Mouse (Mus musculus) forebrain, embryonic 15.5 days (tissue): ENCODE results near the gene Hprt. TPM values are rescaled to one million over a fixed set of nuclear protein-coding genes. Genes with fewer than 3 reads are reported as not detected.

Source experiments
- ATAC-seq: fragments of 200-750 bp; cut with Nextera tagmentation; replicated peaks from 2 replicates; pipeline ENCODE4 v1.8.0; 2017; ENCODE audit warnings: mild to moderate bottlenecking, moderate TSS enrichment, moderate library complexity
- H3K27ac ChIP-seq: fragments of 300-500 bp; sonication (generic); replicated peaks from 2 replicates; pipeline ENCODE4 v1.5.1; 2015; ENCODE audit warnings: mild to moderate bottlenecking, inconsistent platforms
- H3K27me3 ChIP-seq: fragments of 300-500 bp; sonication (generic); 2 replicates; pipeline ENCODE4 v1.6.1; 2015; ENCODE audit warnings: inconsistent platforms
- H3K36me3 ChIP-seq: fragments of 300-500 bp; sonication (generic); 2 replicates; pipeline ENCODE4 v1.6.1; 2015; ENCODE audit warnings: mild to moderate bottlenecking, inconsistent platforms
- H3K4me1 ChIP-seq: fragments of 300-500 bp; sonication (generic); 2 replicates; pipeline ENCODE4 v1.6.1; 2015; ENCODE audit warnings: inconsistent platforms
- H3K4me2 ChIP-seq: fragments of 300-500 bp; sonication (generic); replicated peaks from 2 replicates; pipeline ENCODE4 v1.6.1; 2015; ENCODE audit warnings: mild to moderate bottlenecking, inconsistent platforms
- H3K4me3 ChIP-seq: fragments of 300-500 bp; sonication (generic); 2 replicates; pipeline ENCODE4 v1.5.1; 2015; ENCODE audit warnings: mild to moderate bottlenecking, inconsistent platforms
- H3K9ac ChIP-seq: fragments of 300-500 bp; sonication (generic); replicated peaks from 2 replicates; pipeline ENCODE4 v1.6.1; 2015; ENCODE audit warnings: mild to moderate bottlenecking, inconsistent platforms
- H3K9me3 ChIP-seq: fragments of 300-500 bp; sonication (generic); 2 replicates; pipeline ENCODE4 v1.6.1; 2016; ENCODE audit warnings: inconsistent platforms
- WGBS: fragments of 180-500 bp; shearing (Covaris S2); methylation state at CpG from one replicate; pipeline ENCODE4 v1.1.7; 2015; ENCODE audit warnings: mixed read lengths; 5-methylcytosine and 5-hydroxymethylcytosine counted together
- polyA plus RNA-seq: library from polyadenylated mRNA; unstranded; fragments of >200 nt; fragmentation: Nextera tagmentation; extraction: Ambion mirVana; gene quantifications from 2 replicates; pipeline ENCODE4 v1.2.1, GENCODE M21; 2015

Gene Hprt
- polyA plus RNA-seq, 1 experiment from 2014 or later, result 85.4 TPM

DNA sequence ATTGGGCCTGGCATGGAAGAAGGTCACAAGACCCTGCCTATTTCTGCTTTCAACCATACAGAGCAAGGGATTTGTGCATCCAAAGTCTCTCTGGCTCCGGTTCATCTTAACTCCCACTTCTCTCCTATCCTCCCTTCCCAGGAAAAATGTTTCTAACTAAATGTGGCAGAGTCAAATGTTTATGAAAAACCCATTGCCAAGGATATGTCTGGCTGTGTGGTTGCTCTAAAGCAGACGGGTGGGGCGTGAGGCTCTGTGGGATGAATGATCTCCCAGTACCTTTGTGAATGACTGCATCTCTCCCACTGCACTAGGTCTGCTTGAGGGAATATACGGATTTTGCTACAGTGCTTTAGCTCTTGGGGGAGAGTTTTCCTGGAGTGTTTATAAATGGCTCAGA, 58.1 kb downstream of the Hprt start:
- ATAC-seq, result 0 out of 2 replicates have a peak, but pooled peaks have one; percentile 29
- Histone ChIP-seq H3K27me3 (no peaks in the 10 kb centered on the region), H3K4me3 (no peak overlapping the region), H3K4me1 (0 out of 2 replicates have a peak, but pooled peaks cover 8% of the 10 kb centered on the region), H3K36me3 (no peaks in the 10 kb centered on the region), H3K9ac (no peak overlapping the region), H3K27ac (0 out of 2 replicates have a peak overlapping the region, but pooled peaks have one; percentile 46), H3K4me2 (no peak overlapping the region), H3K9me3 (no peaks in the 10 kb centered on the region)
- 71% methylated on average over 4 of the region's 4 CpGs for WGBS

GRCm38 (mm10) chrX:53046911-53047310, 59.0 kb downstream of the Hprt start:
- 65% methylated on average over 2 of the region's 2 CpGs for WGBS
- Histone ChIP-seq H3K36me3 (no peaks in the 10 kb centered on the region), H3K27me3 (no peaks in the 10 kb centered on the region), H3K4me3 (no peak overlapping the region), H3K9ac (no peak overlapping the region), H3K9me3 (no peaks in the 10 kb centered on the region), H3K27ac (no peak overlapping the region), H3K4me1 (0 out of 2 replicates have a peak, but pooled peaks cover 8% of the 10 kb centered on the region), H3K4me2 (no peak overlapping the region)
- no peak for ATAC-seq

- Histone ChIP-seq H3K9me3 (no peaks in the 10 kb centered on the region), H3K9ac (no peak overlapping the region), H3K4me1 (0 out of 2 replicates have a peak, but pooled peaks cover 8% of the 10 kb centered on the region), H3K27ac (no peak overlapping the region), H3K27me3 (no peaks in the 10 kb centered on the region), H3K4me2 (no peak overlapping the region), H3K36me3 (no peaks in the 10 kb centered on the region), H3K4me3 (no peak overlapping the region)
- 51% methylated on average over 4 of the region's 4 CpGs for WGBS
- no peak for ATAC-seq
Observed at GRCm38 (mm10) chrX:53049196-53049595, 61.3 kb downstream of the Hprt start.

DNA sequence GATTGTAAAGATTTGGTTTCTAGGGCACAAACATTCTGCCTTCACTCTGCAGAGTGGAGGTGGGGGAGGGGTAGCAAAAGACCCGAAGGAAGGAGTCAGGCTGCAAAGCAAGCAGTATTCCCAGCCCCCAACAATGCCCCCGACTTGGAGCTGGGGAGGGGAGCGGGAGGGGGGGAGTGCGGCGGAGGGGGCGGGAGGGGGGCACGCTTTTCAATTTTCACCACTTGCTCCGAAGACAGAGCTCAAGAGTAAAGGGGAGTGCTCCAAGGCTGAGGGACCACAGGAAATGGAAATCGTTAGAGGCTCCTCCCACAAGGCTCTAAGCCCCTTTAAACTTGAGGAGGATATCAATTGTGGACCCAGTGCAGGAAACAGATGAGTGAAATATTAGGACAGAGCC, 62.4 kb downstream of the Hprt start:
- H3K27me3 ChIP-seq, result no peaks in the 10 kb centered on the region
- H3K9me3 ChIP-seq, result no peaks in the 10 kb centered on the region
- no peaks in the 10 kb centered on the region for H3K36me3 ChIP-seq
- H3K4me2 ChIP-seq, result peak overlapping the region; percentile 26
- 0 out of 2 replicates have a peak, but pooled peaks cover 2% of the 10 kb centered on the region for H3K4me1 ChIP-seq
- ATAC-seq, result no peak
- no peak overlapping the region for H3K27ac ChIP-seq
- 17% methylated on average over 9 of the region's 9 CpGs for WGBS
- peak overlapping the region; percentile 15; the same call in 1 of the 2 replicates for H3K4me3 ChIP-seq
- no peak overlapping the region for H3K9ac ChIP-seq

GRCm38 (mm10) chrX:53052652-53053500, 64.9 kb downstream of the Hprt start:
- Histone ChIP-seq H3K36me3 (no peaks in the 10 kb centered on the region), H3K4me1 (no peaks in the 10 kb centered on the region), H3K4me3 (no peak overlapping the region), H3K9ac (no peak overlapping the region), H3K27ac (no peak overlapping the region), H3K9me3 (no peaks in the 10 kb centered on the region), H3K4me2 (no peak overlapping the region), H3K27me3 (no peaks in the 10 kb centered on the region)
- WGBS, result 21% methylated on average over 13 of the region's 13 CpGs
- no peak for ATAC-seq

DNA sequence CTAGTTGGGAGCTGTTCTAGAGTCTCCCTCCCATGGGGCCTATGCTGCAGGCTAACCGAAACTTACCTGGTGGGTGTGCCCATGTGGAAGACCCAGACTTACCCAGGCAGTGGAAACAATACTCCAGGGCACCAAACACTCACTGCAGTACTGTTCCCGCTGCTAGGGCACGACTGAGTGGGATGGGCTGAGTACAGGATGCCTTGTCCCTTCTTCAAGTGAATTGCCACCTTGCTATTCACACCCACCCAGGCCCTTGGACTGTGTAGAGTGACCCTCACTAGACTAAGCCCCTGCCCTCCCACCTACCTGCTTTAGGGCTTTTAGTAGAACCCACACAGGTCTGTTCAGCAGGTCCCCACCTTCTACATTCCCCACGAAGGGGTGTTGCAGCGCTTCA, 65.9 kb downstream of the Hprt start:
- Histone ChIP-seq H3K4me2 (no peak overlapping the region), H3K9me3 (no peaks in the 10 kb centered on the region), H3K27ac (no peak overlapping the region), H3K4me1 (peaks cover 4% of the 10 kb centered on the region; the same call in 1 of the 2 replicates), H3K4me3 (no peak overlapping the region), H3K27me3 (no peaks in the 10 kb centered on the region), H3K9ac (no peak overlapping the region), H3K36me3 (no peaks in the 10 kb centered on the region)
- no peak for ATAC-seq
- 62% methylated on average over 5 of the region's 5 CpGs for WGBS

- H3K4me2 ChIP-seq, result peak overlapping the region; percentile 61
- no peak overlapping the region for H3K27ac ChIP-seq
- no peaks in the 10 kb centered on the region for H3K36me3 ChIP-seq
- H3K4me1 ChIP-seq, result peaks cover 4% of the 10 kb centered on the region; the same call in 1 of the 2 replicates
- no peak for ATAC-seq
- no peak overlapping the region for H3K9ac ChIP-seq
- 14% methylated on average over 9 of the region's 9 CpGs for WGBS
- H3K9me3 ChIP-seq, result no peaks in the 10 kb centered on the region
- peak overlapping the region; percentile 58 for H3K4me3 ChIP-seq
- H3K27me3 ChIP-seq, result no peaks in the 10 kb centered on the region
Observed at GRCm38 (mm10) chrX:53055771-53056170, 67.8 kb downstream of the Hprt start.

DNA sequence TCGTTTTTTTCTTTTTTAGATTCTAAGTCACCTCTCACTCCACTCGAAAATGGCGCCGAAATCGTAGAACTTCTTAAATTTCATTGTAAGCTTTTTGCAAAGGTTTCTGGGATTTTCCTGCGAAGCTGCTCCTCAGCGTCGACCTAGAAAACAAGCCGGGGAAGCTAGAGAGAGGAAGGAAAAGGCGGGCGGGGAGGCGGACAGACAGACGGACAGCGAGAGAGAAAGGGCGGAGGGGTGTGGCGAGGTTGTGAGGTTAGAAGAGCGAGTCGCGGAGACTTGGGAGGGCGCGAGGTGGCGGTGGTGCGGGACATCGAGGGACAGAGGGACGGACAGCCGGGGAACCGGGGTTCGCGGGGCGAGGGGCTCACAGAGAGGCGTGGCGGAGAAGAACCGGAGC, 68.7 kb downstream of the Hprt start:
- peak; percentile 59 for ATAC-seq

GRCm38 (mm10) chrX:53057054-53057759, 69.3 kb downstream of the Hprt start:
- no peaks in the 10 kb centered on the region for H3K9me3 ChIP-seq
- peaks cover 4% of the 10 kb centered on the region; the same call in 1 of the 2 replicates for H3K4me1 ChIP-seq
- peak; percentile 90 for ATAC-seq
- H3K9ac ChIP-seq, result peak overlapping the region; percentile 59
- H3K36me3 ChIP-seq, result no peaks in the 10 kb centered on the region
- H3K4me2 ChIP-seq, result peak overlapping the region; percentile 61
- H3K27me3 ChIP-seq, result no peaks in the 10 kb centered on the region
- peak overlapping the region; percentile 62 for H3K27ac ChIP-seq
- peak overlapping the region; percentile 58 for H3K4me3 ChIP-seq
- WGBS, result 15% methylated on average over 28 of the region's 42 CpGs

More for the DNA sequence above, 68.7 kb downstream of the Hprt start:
- peak overlapping the region; percentile 58 for H3K4me3 ChIP-seq
- H3K36me3 ChIP-seq, result no peaks in the 10 kb centered on the region
- 25% methylated on average over 33 of the region's 33 CpGs for WGBS
- H3K27me3 ChIP-seq, result no peaks in the 10 kb centered on the region
- H3K27ac ChIP-seq, result peak overlapping the region; percentile 62
- H3K4me2 ChIP-seq, result peak overlapping the region; percentile 61
- no peaks in the 10 kb centered on the region for H3K9me3 ChIP-seq
- peaks cover 4% of the 10 kb centered on the region; the same call in 1 of the 2 replicates for H3K4me1 ChIP-seq
- H3K9ac ChIP-seq, result peak overlapping the region; percentile 59

DNA sequence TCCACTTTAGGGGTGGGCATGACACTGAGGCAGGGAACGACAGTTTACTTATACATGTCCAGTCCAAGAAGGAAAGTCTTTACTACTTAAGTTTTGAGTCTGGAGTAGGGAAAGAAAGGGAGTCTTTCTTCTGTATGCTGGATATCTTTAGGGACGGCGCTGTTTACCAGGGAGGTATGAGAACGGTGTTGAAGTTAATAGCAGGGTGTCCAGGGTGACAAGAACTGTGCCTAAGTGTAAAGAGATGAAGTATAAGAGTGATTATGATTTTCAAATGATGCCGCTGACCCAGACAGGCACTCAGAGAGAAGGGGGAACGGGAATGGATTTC, 69.8 kb downstream of the Hprt start:
- Histone ChIP-seq H3K4me3 (peak overlapping the region; percentile 58), H3K27ac (no peak overlapping the region), H3K9ac (no peak overlapping the region), H3K36me3 (no peaks in the 10 kb centered on the region), H3K4me1 (peaks cover 4% of the 10 kb centered on the region; the same call in 1 of the 2 replicates), H3K4me2 (peak overlapping the region; percentile 61), H3K27me3 (no peaks in the 10 kb centered on the region), H3K9me3 (no peaks in the 10 kb centered on the region)
- WGBS, result 39% methylated on average over 6 of the region's 6 CpGs
- no peak for ATAC-seq

DNA sequence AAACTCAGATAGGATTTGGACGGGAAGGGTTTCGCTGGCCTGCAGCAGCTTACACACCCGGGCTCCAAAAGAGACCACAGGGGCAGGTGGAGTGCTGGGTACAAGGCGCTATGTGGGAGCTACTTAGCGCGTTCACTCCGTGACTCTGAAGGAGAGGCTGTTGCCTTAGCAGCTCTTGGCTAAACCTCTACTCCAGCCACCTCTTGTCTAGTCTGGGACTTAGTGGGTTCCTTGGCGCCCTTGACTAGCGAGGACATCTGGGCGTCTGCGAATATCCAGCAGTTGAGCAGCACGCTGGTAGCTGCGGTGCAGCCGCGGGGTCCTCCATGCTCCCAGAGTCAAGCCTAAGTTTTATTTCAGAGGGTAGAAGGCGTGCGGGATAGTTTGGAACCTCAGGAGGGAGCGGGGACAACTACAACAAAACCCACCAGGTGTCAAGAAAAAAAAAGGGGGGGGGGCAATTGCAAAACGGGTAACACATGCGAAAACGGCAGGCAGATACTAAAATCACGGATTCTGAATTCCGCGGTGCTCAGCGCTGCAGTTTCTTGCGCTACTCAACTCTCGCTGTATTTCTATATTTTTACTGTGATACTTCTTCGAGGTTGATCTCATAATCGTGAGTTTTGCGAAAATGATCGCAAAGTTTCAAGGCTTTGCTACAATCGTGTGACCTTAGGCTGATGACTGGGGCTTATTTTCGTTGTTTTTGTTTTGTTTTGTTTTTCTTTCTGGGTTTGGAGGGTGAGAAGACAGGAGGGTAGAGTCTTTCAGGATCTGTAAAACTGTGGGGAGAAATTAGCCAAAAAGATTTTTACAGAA, 70.7 kb downstream of the Hprt start:
- Histone ChIP-seq H3K4me1 (peaks cover 4% of the 10 kb centered on the region; the same call in 1 of the 2 replicates), H3K27me3 (no peaks in the 10 kb centered on the region), H3K27ac (no peak overlapping the region), H3K36me3 (no peaks in the 10 kb centered on the region), H3K4me3 (peak overlapping the region; percentile 30), H3K9me3 (no peaks in the 10 kb centered on the region), H3K4me2 (peak overlapping the region; percentile 47), H3K9ac (0 out of 2 replicates have a peak overlapping the region, but pooled peaks have one; percentile 22)
- no peak for ATAC-seq
- WGBS, result 15% methylated on average over 33 of the region's 33 CpGs
